Mouse (Mus musculus) liver, adult 2 months (tissue): ENCODE measurements at regions not wholly inside any gene's neighbourhood (a gene's known extent, or its start where the extent isn't known, plus 50 kb on each side); places are given as distances from the start of the nearest gene placed in this dataset.

Source experiments
- DNase-seq: peaks from one replicate; pipeline ENCODE4 v3.0.0-alpha.2; 2011; ENCODE audit warnings: low read depth, low spot score; ENCODE audit errors: extremely low read depth
- H3K27ac ChIP-seq: fragments of 200-500 bp; replicated peaks from 2 replicates; pipeline ENCODE4 v1.5.1; 2012; ENCODE audit warnings: low read depth, mild to moderate bottlenecking, control low read depth, inconsistent platforms, low read length; ENCODE audit not compliant: insufficient read depth
- H3K27me3 ChIP-seq: fragments of 200-500 bp; 2 replicates; pipeline ENCODE4 v1.6.1; 2012; ENCODE audit warnings: mild to moderate bottlenecking, moderate library complexity, low read length, inconsistent platforms; ENCODE audit not compliant: control insufficient read depth, insufficient read depth
- H3K36me3 ChIP-seq: fragments of 200-500 bp; 2 replicates; pipeline ENCODE4 v1.6.1; 2012; ENCODE audit warnings: low read length, inconsistent platforms; ENCODE audit not compliant: control insufficient read depth, insufficient read depth
- H3K4me1 ChIP-seq: fragments of 200-500 bp; 2 replicates; pipeline ENCODE4 v1.6.1; 2011; ENCODE audit warnings: low read length; ENCODE audit not compliant: control insufficient read depth, insufficient read depth
- H3K4me3 ChIP-seq: fragments of 200-500 bp; 2 replicates; pipeline ENCODE4 v1.5.1; 2011; ENCODE audit warnings: low read depth, mild to moderate bottlenecking, control low read depth, low read length, moderate library complexity; ENCODE audit not compliant: insufficient read depth
- H3K79me2 ChIP-seq: fragments of 200-500 bp; 2 replicates; pipeline ENCODE4 v1.6.1; 2012; ENCODE audit warnings: inconsistent platforms, mild to moderate bottlenecking, low read length, moderate library complexity; ENCODE audit not compliant: control insufficient read depth, insufficient read depth
- H3K9ac ChIP-seq: fragments of 200-500 bp; 2 replicates; pipeline ENCODE4 v1.6.1; 2012; ENCODE audit warnings: low read depth, mild to moderate bottlenecking, control low read depth, inconsistent platforms, low read length
- CTCF ChIP-seq: fragments of 200-500 bp; IDR thresholded peaks from 2 replicates; pipeline ENCODE4 v1.5.1; 2011; ENCODE audit warnings: low read depth, low read length, control low read depth
- POLR2A ChIP-seq: fragments of 200-500 bp; IDR thresholded peaks from 2 replicates; pipeline ENCODE4 v1.6.1; 2011; ENCODE audit warnings: low read length, control low read depth; ENCODE audit not compliant: insufficient read depth; ENCODE audit errors: extremely low read depth
- WGBS: fragments of 180-500 bp; shearing (Covaris S2); methylation state at CpG from one replicate; pipeline ENCODE4 v1.1.7; 2018; 5-methylcytosine and 5-hydroxymethylcytosine counted together

DNA sequence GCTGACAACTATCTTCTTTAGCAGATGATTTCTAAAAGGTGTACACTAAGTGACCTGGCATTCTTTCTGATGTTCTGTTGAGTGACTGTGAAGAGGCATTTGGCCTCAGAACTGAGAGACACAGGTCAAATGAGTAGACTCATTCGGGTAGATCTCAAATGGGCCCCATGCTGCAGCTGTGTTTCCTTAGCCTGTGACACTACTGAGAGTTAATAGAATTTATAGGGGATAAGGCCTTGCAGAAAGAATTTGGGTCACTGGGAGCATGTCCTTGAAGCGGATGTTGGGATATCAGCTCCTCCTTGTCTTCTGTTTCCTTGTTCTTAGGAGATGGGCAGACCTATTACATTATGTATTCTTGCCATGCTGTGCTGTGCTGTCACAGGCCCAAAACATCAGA is 271.4 kb downstream of the Impad1 start:
- no peak overlapping the region for H3K27ac ChIP-seq
- H3K4me3 ChIP-seq = no peak overlapping the region
- 71% methylated on average over 2 of the region's 2 CpGs for WGBS
- no peak for DNase-seq
- no peaks in the 10 kb centered on the region for H3K4me1 ChIP-seq
- no peaks in the 10 kb centered on the region for H3K27me3 ChIP-seq
- TF ChIP-seq POLR2A = no peak
- no peak for TF ChIP-seq CTCF
- H3K79me2 ChIP-seq = no peaks in the 10 kb centered on the region
- no peak overlapping the region for H3K9ac ChIP-seq
- H3K36me3 ChIP-seq = no peaks in the 10 kb centered on the region

DNA sequence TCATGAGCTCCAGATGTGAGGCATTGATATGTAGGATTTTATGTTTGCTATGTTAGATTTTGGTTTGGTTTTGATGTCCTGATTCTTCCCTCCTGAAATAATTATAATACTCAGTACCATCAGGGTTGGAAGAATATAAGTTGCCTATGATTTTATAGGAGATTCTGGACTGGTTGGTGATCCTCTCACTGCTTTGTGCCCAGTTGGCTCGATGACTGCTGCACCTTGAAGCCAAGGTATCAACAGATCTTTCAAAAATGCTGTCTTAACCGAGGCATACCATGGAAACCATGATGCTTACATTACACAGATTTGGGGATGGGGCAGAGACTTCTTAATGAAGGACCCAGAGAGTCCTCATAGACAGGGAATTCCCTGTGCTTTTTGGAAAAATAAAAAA is 274.4 kb downstream of the Impad1 start:
- no peak for TF ChIP-seq POLR2A
- TF ChIP-seq CTCF = no peak
- H3K36me3 ChIP-seq = no peaks in the 10 kb centered on the region
- WGBS = 57% methylated on average over 2 of the region's 2 CpGs
- H3K4me1 ChIP-seq = no peaks in the 10 kb centered on the region
- DNase-seq = no peak
- no peaks in the 10 kb centered on the region for H3K27me3 ChIP-seq
- H3K9ac ChIP-seq = no peak overlapping the region
- no peak overlapping the region for H3K4me3 ChIP-seq
- H3K79me2 ChIP-seq = no peaks in the 10 kb centered on the region
- no peak overlapping the region for H3K27ac ChIP-seq

DNA sequence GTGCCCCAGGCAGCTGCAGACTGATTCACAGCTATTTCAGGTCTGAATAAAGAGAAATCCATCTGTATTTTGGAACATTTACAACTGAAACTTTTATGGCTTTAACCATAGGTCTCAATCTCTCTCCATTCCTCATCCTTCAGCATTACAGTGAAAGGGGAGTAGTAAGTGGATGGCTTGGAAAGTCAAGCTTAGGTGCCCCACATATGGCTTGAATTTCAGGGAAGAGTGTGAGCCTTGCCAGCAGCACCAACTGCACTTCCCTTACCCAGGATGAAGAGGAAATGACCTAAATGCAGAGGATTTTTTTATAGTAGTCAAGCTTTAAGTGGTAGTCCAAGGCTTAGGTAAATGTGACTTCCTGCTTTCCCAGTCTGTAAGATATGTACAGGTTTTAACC is 279.8 kb downstream of the Impad1 start:
- H3K9ac ChIP-seq = no peak overlapping the region
- no peak overlapping the region for H3K27ac ChIP-seq
- H3K4me1 ChIP-seq = no peaks in the 10 kb centered on the region
- TF ChIP-seq POLR2A (no peak), CTCF (no peak)
- H3K27me3 ChIP-seq = no peaks in the 10 kb centered on the region
- H3K36me3 ChIP-seq = no peaks in the 10 kb centered on the region
- H3K79me2 ChIP-seq = no peaks in the 10 kb centered on the region
- DNase-seq = no peak
- H3K4me3 ChIP-seq = no peak overlapping the region

DNA sequence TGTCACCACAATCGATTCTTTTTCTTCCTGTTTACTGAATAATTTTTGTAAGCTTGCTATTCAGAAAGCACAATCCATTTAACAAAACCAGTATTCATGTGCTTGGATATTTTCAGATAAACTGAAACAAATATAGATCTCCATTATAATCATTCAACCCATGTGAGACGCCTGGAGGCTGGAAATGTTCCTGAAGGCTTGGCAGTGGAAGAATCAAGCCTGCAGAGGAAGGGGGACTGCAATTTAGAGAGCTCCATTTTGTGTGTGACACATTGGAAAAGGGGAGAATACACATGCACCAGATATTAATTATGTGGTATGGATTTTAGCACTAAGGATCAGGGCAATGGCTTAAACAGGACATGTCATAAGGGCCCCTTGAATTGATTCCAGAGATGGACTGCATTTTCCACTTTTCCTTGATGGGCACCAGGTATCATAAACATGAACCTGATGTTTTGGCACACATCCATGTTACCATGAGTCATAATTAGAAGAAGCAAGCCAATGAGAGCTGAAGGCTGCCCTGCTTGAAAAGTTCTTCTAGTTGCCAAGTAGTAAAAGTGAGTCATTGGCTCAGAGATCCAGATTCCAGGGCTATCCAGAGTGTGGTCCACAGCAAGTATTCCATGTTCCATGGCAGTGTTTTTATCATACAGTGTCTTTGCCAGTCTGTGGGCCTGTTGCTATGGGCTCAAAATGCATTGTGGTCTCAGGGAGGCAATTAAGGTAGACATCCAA is 282.8 kb downstream of the Impad1 start:
- H3K79me2 ChIP-seq = no peaks in the 10 kb centered on the region
- no peaks in the 10 kb centered on the region for H3K4me1 ChIP-seq
- TF ChIP-seq CTCF (no peak), POLR2A (no peak)
- DNase-seq = no peak
- H3K27ac ChIP-seq = no peak overlapping the region
- no peaks in the 10 kb centered on the region for H3K27me3 ChIP-seq
- H3K36me3 ChIP-seq = no peaks in the 10 kb centered on the region
- 72% methylated on average over 2 of the region's 2 CpGs for WGBS
- H3K4me3 ChIP-seq = no peak overlapping the region
- H3K9ac ChIP-seq = no peak overlapping the region

DNA sequence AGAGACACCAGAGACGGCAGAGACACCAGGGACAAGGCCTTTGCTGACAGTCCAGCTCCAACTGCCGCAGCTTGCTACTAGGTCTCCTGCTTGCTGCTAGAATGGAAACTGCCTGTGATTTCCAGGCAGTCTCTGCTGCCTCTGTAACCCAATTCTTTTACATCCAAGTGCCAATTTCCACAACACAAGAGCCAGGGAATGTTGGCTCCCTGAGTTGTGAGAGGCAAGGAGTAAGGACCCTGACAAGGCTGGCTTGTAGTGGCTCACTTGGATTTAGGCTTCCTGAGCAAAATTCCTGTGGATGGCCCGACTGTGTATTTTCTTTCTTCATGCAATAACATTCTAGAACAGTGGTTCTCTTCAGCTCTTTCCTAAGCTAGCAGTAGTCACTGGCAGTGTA is 283.9 kb downstream of the Impad1 start:
- Histone ChIP-seq H3K4me3 (no peak overlapping the region), H3K27ac (no peak overlapping the region), H3K4me1 (no peaks in the 10 kb centered on the region), H3K9ac (no peak overlapping the region), H3K27me3 (no peaks in the 10 kb centered on the region), H3K79me2 (no peaks in the 10 kb centered on the region), H3K36me3 (no peaks in the 10 kb centered on the region)
- DNase-seq = no peak
- WGBS = 83% methylated on average over 3 of the region's 3 CpGs
- TF ChIP-seq CTCF = no peak

DNA sequence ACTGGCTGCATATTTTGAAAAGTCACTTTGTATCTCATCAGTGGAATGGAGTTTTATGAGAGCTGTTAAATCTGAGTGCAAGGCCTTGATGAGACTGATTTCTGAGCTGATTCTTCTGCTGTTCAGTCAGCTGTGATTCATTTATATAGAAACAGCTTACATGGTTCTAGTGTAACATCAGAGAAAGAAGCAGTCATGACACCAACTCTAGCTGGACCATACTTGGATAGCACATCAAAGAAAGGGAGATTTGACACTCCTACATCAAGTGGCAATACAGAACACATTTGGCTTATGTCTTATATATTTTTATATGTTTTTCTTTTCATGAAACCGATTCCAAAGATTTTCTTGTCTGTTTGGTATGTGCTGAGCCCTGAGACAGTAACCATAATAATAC is 296.0 kb downstream of the Impad1 start:
- Histone ChIP-seq H3K9ac (no peak overlapping the region), H3K27me3 (no peaks in the 10 kb centered on the region), H3K79me2 (no peaks in the 10 kb centered on the region), H3K27ac (no peak overlapping the region), H3K4me1 (no peaks in the 10 kb centered on the region), H3K4me3 (no peak overlapping the region), H3K36me3 (no peaks in the 10 kb centered on the region)
- no peak for DNase-seq
- WGBS = 53% methylated on average over 1 of the region's 1 CpGs
- no peak for TF ChIP-seq CTCF
- no peak for TF ChIP-seq POLR2A
